Mouse (Mus musculus) erythroid progenitor cell, adult 5-6 weeks (primary cell): ENCODE data around the gene Rrp1. TPM values are rescaled to one million over a fixed set of nuclear protein-coding genes. Genes with fewer than 3 reads are reported as not detected.
"Not testable (repeated sequence)": the region's sequence is repeated elsewhere in the genome, so short reads cannot be mapped to it uniquely, and the experiment has no call there.

Experiments
- ATAC-seq: replicated peaks from 2 replicates; pipeline ENCODE4 v1.8.0; 2016; ENCODE audit warnings: moderate number of reproducible peaks, mild to moderate bottlenecking, moderate TSS enrichment, inconsistent platforms; ENCODE audit not compliant: poor library complexity, low FRiP score, severe bottlenecking
- total RNA-seq, 2 experiments: library from RNA; stranded (forward) in 1 of 2; stranded (reverse) in 1 of 2; fragments of 150-400 nt in 1 of 2; fragments of 186-747, 209-891 nt in 1 of 2; gene quantifications; 2 replicates each; pipeline versions ENCODE4 v1.2.3 to v1.2.4; 2015 to 2017; ENCODE audit warnings: low replicate concordance in 2 of 2

Gene Rrp1
- total RNA-seq, 2 experiments from 2014 or later: 23.1 to 63.2 TPM

GRCm38 (mm10) chr10:78390982-78391470, 21.8 kb downstream of the Rrp1 start:
- ATAC-seq: no peak

- ATAC-seq: no peak
Observed at GRCm38 (mm10) chr10:78388216-78388980, 24.4 kb downstream of the Rrp1 start.

- no peak for ATAC-seq
Observed at GRCm38 (mm10) chr10:78385520-78385919, 27.3 kb downstream of the Rrp1 start.

GRCm38 (mm10) chr10:78383567-78383966, 29.3 kb downstream of the Rrp1 start:
- ATAC-seq: no peak

GRCm38 (mm10) chr10:78378516-78378915, 34.3 kb downstream of the Rrp1 start:
- 0 out of 2 replicates have a peak, but pooled peaks have one; percentile 31 for ATAC-seq

- ATAC-seq: peak; percentile 91
Observed at GRCm38 (mm10) chr10:78372681-78373668, 39.9 kb downstream of the Rrp1 start.

- no peak for ATAC-seq
Observed at GRCm38 (mm10) chr10:78371746-78372145, 41.1 kb downstream of the Rrp1 start.

- peak; percentile 59 for ATAC-seq
Observed at GRCm38 (mm10) chr10:78367586-78367985, 45.3 kb downstream of the Rrp1 start.

GRCm38 (mm10) chr10:78366851-78367312, 46.0 kb downstream of the Rrp1 start:
- peak; percentile 89 for ATAC-seq

GRCm38 (mm10) chr10:78366195-78366834, 46.5 kb downstream of the Rrp1 start:
- ATAC-seq: peak; percentile 47

GRCm38 (mm10) chr10:78365555-78365954, 47.3 kb downstream of the Rrp1 start:
- ATAC-seq: no peak

- ATAC-seq: no peak
Observed at GRCm38 (mm10) chr10:78364106-78364505, 48.7 kb downstream of the Rrp1 start.

GRCm38 (mm10) chr10:78363366-78363765, 49.5 kb downstream of the Rrp1 start:
- no peak for ATAC-seq

GRCm38 (mm10) chr10:78361951-78362350, 50.9 kb downstream of the Rrp1 start:
- ATAC-seq: no peak

GRCm38 (mm10) chr10:78360290-78360711, 52.5 kb downstream of the Rrp1 start:
- ATAC-seq: 0 out of 2 replicates have a peak, but pooled peaks have one; percentile 10

GRCm38 (mm10) chr10:78358999-78359398, 53.8 kb downstream of the Rrp1 start:
- ATAC-seq: not testable (repeated sequence)

GRCm38 (mm10) chr10:78358266-78358665, 54.6 kb downstream of the Rrp1 start:
- ATAC-seq: no peak

GRCm38 (mm10) chr10:78357742-78358141, 55.1 kb downstream of the Rrp1 start:
- no peak for ATAC-seq

- no peak for ATAC-seq
Observed at GRCm38 (mm10) chr10:78355931-78356593, 56.8 kb downstream of the Rrp1 start.
